Mouse (Mus musculus) layer of hippocampus, adult 8-10 months (tissue): ENCODE data around the gene Max. TPM values are rescaled to one million over a fixed set of nuclear protein-coding genes. Genes with fewer than 3 reads are reported as not detected.

Experiments used
- DNase-seq, 2 experiments: peaks; one replicate each; pipeline ENCODE4 v3.0.0; 2022; ENCODE audit warnings: low spot score in 2 of 2
- total RNA-seq, 4 experiments: library from RNA; stranded (reverse); gene quantifications; 2 replicates each; pipeline ENCODE4 v1.2.4; 2022

The Max gene
- total RNA-seq, 4 experiments from 2014 or later, result 70.9 to 85.2 (median 79.5) TPM

GRCm38 (mm10) chr12:76957688-76958087, 4.3 kb downstream of the Max start:
- no peak for DNase-seq

DNA sequence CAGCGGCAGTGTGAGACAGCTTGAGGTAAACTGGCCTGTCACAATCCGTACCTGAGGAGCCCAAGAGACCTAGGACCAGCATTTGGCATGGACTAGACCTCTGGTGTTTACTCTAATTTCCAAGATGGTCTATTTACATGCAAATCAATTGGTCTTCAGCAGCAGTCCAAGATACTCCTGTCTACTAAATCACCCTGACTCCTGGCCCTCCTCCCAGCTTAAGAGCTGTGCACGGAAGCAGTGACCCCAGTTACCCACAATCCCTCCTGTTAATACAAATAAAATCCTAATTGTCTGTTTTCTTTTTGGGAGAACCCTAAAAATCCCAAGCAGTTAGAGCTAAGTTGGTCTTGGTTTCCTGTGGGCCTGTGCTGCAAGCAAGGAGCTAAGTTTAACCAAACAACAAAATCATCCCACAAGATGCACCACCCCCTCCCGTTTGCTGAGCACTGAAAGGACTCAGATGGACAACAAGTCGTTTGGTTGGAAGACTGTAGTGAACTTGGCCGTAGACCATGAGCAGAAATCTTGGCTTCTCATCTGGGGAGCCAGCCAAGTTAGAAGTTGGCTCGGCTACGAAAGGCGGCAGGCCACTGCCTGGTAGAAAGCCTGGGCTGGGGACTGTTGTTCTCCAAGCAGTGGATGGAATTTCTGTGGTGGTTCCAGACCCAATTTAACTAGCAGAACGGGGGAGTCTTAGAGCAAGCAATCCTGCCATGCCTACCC, 7.1 kb downstream of the Max start:
- peak; percentile 79 to 83 for DNase-seq

GRCm38 (mm10) chr12:76953750-76954363, 8.1 kb downstream of the Max start:
- no peak for DNase-seq

DNA sequence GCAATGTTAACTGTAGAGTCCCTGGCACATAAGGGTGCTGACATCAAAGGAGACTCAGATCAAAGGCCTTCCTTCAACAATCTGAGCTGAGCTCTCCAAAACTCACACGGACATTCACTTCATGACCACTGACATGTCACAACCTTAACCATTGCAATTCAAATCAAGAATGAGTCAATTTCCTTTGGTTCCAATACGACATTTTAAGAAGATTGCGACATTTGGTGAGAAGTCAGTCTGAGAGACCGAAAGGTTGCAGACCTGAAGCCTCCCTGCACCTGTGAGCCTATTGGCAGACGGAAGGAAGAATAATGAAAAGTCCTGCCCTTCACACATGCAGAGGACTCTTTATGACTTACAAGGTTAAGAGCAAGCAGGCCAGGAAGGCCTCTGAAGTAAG, 11.7 kb downstream of the Max start:
- DNase-seq, result no peak

GRCm38 (mm10) chr12:76948781-76949180, 13.2 kb downstream of the Max start:
- no peak for DNase-seq

DNA sequence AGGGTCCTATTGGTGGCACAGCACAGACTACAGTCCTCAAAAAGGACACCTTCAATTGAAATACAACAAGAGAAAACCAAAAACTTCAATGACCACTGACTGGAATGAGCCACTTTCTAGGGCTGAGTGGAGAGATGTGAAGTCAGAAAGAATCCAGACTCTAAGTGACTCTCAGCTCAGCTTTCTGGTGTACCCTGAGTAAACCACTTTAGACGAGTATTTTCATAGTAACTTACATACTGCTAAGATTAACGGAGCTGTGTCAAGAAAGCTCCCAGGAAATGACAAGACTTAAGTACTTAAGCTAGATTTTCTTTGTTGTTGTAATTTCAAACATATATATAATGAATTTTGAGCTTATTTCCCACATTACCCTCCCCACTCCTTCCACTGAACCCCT, 13.8 kb downstream of the Max start:
- DNase-seq, result no peak

GRCm38 (mm10) chr12:76947487-76947886, 14.5 kb downstream of the Max start:
- DNase-seq, result no peak

GRCm38 (mm10) chr12:76943466-76943865, 18.5 kb downstream of the Max start:
- no peak for DNase-seq

DNA sequence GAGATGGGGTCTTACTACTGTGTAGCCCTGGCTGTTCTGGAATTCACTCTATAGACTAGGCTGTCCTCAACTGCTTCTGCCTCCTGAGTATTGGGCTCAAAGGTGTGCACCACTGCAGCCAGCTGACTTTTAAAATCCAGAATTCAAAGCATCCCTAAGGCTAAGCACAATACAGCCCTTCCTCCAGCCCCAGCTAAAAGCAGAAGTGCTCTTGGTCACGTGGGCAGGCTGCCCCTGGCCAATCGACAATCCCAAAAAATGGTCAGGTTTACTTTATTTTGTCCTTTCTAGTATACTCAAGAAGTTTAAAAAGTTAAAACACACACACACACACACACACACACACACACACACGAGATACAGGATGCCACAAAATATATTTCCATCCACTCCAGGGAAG, 19.0 kb downstream of the Max start:
- no peak for DNase-seq

DNA sequence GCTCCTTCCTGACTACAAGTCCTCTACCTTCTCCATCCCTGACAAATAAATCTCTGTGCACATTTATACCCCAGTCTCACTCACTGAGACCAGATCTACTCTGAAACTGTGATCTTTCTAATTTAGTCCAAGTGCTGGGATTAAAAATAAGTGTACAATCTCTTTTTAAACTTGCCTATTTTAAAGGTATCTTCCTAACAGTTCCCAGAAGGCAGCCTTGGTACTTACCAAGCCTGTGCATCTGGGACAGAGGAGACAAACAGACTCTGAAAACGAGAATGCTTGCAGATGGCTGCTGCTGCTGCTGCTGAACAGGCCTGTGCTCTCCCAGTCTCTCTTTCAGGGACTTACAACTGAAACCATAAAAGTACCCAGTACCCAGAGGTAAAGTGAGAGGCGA, 19.5 kb downstream of the Max start:
- DNase-seq, result no peak

DNA sequence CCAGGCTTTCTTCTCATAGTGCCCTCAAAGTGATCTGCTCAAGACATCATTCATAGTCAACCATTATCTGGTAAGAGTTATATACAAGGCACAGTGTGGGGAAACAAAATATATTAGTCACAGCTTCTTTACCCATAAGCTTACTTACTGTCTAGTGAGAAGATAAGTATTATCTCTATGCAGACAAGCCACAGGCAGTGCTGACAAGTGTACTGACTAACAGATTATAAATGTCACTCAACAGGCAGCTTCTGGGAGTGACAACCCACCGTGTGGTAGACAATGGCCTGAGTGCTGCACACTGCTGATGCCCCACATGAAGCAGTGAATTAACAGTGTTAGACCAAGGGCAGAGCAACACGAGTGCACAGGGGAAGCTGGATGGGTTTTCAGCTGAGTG, 20.5 kb downstream of the Max start:
- DNase-seq, result no peak

- no peak for DNase-seq
Measured at GRCm38 (mm10) chr12:76938013-76938412, 24.0 kb downstream of the Max start.

DNA sequence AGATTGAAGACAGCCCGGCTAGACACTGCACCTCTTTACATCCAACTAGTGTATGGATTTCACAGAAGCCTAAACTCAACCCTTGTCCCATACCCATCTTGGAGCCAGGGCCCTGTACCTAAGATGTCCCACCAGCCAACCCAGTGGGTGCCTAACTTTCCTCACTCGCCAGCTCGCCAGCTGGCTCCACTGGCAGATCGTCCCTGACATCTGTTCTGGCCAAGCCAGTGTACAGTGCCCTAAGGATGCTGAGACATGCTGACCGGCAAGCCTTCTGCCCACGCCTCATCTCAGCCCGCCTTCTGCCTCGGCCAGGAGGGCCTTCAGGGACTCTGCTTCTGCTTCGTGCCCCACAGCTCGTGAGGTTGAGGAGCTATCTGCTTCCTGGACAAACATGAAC, 25.8 kb downstream of the Max start:
- no peak for DNase-seq

- DNase-seq, result no peak
Measured at GRCm38 (mm10) chr12:76934438-76934837, 27.6 kb downstream of the Max start.

DNA sequence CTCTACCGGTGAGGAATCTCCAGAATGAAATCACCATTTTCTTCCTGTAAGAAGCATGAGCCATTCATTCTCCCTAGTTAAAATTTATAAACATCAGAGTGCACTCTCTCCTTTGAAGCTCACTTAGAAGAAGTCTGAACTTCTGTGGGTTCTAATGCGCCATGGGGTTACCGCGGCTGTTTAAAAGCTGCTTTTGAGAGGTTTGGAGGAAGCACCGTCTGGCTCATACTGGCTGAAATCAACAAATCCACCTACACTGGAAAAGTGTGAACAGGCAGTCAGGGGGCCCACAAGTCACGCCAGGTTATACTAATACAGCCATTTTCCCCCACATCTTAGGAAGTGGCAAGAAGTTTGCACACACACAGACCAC, 29.3 kb downstream of the Max start:
- no peak for DNase-seq

DNA sequence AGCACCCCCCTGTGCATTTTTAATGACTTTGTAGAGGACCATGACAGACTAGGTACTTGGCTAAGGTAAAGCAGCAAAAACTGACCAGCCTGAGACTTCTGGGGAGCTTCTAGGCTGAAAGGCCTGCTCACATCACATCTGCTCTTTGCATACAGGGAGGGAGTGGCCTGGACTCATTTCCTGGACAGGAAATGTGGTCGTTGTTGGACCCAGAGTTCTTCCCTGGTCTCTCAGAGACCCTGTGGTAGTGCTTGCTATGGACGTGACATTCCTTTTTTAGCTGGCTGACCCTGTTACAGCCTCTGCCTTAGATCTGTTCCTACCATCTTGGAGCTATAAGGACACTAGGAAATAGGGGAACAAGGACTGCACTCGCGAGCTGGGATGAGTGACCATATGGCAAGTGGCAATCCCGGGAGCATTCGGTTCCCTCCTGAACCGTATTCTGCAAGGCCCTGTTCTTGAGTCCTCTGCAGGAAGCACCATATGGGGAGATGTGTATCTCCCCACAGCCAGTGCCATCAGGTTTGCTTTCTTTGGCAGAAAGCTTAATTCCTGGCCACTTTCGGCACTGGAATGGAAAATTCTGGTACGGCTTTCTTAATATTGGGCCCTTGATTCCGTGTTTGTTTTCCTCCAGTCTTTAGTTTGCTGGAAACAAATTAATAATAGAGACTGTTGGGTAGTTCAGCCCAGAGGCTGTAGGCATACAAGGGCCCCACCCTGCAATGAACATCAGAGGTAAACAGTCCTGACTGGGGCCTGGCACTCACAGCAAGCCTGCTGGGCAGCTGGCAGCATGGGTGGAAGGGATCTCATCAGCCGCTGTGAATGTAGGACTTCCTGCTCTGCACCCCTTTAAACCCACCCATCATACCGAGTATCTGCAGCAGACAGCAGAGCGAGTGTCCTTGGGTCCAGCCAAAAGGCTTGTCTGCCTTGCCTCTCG, 30.0 kb downstream of the Max start:
- no peak for DNase-seq

GRCm38 (mm10) chr12:76930177-76930576, 31.8 kb downstream of the Max start:
- DNase-seq, result no peak

GRCm38 (mm10) chr12:76927539-76927938, 34.5 kb downstream of the Max start:
- no peak for DNase-seq

DNA sequence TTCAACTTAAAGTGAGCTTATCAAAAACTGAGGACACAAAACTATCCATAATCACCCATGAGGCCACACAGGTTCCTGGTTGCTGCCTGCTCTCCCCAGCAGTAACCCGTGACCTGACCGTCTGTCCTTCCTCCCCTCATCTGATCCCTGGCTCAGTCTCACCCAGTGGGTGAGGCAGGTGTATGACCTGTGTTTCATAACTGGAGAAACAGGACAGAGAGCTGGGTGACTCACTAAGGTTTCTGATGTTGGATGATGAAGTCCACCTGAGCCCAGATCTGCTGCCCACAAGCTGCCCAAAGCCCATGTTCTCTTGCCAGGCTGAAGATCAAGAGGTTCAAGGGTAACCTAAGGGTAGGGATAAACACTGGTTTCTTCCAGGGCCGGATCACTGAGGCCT, 35.0 kb downstream of the Max start:
- DNase-seq, result no peak

GRCm38 (mm10) chr12:76926338-76926945, 35.6 kb downstream of the Max start:
- no peak for DNase-seq

- DNase-seq, result no peak
Measured at GRCm38 (mm10) chr12:76924904-76925604, 36.9 kb downstream of the Max start.
